Mouse (Mus musculus): Measurements from ENCODE around the gene St3gal3.

The St3gal3 gene

GRCm38 (mm10) chr4:118044510-118044909, 90.2 kb downstream of the St3gal3 start:
- DNase-seq: no peak

- no peak for DNase-seq
These were observed 91.2 kb downstream of the St3gal3 start for GRCm38 (mm10) chr4:118043331-118044002.

GRCm38 (mm10) chr4:118042671-118043320, 91.9 kb downstream of the St3gal3 start:
- no peak for DNase-seq

DNA sequence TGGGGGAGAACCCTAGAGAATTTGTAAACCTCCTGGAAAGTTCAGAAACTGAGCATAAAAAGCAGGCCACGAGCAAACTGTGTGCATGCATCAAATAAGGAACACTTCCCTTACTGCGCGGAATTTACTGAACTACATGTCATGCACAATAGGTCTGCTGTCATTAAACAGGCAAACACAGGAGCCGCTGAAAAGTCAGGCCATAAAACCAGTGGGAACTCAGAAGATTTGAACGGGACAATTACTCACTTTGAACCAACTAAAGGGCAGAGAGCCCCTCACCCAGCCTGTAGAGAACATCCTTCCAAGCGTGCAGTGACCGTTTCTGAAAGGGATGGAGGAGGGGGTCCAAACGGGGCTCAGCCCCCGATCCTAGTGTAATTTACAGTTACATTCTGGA, 93.6 kb downstream of the St3gal3 start:
- no peak for DNase-seq

DNA sequence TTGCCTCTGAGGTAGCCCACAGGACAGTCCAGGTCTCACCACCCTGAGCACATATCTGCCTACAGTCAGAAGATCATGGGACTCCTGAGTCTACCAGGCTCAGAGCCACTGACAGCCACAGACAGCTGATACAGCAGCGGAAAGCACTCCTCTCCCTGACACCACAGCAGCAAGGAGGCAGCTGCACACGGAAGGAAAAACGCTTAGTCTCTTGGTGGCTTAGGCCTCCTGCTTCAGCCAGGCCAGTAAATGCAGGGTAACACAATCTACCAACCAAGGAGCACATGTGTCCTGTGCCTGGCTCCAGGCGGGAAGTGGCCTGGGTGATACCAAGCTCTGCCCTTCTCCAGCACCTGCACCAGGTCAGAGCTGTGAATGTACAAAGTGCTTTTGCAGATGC, 94.1 kb downstream of the St3gal3 start:
- no peak for DNase-seq

DNA sequence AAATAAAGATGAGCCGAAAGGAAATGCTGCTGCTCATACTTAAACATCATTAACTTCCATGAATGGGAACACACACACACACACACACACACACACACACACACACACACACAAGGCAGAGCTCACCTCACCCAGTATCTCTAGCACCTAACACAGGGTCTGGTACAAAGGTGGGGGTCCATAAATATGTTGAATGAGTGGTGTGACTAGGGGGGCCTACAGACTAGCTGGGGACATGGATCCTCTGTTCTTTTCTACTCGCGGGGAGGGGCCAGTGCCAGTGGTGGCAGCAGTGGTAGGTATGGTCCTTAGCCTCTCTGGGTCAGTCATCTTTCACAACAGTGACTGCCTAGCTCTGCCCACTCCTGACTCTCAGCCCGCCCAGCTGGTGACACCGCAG, 94.8 kb downstream of the St3gal3 start:
- no peak for DNase-seq

- no peak for DNase-seq
These were observed 96.7 kb downstream of the St3gal3 start for GRCm38 (mm10) chr4:118038023-118038422.

DNA sequence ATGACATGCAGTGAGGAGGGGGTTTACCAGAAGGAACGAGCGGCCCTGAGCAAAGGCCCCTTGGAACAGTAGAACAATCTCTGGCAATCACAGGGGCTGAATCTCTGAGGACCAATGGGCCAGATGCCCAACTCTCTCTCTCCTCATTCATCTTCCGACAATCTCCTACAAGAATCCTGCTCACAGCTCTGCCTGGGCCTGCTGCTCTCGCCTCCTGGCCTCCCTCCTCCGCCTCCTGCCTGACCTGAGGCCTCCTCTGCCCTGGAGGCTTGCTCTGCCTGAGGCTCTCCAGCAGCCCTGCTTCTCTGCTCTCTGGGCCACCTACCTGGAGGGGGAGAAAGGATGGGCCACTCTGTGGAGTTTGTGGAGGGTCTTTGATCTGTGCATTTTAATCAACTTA, 97.3 kb downstream of the St3gal3 start:
- no peak for DNase-seq

GRCm38 (mm10) chr4:118036531-118036930, 98.2 kb downstream of the St3gal3 start:
- no peak for DNase-seq

- DNase-seq: no peak
These were observed 99.6 kb downstream of the St3gal3 start for GRCm38 (mm10) chr4:118035090-118035489.

DNA sequence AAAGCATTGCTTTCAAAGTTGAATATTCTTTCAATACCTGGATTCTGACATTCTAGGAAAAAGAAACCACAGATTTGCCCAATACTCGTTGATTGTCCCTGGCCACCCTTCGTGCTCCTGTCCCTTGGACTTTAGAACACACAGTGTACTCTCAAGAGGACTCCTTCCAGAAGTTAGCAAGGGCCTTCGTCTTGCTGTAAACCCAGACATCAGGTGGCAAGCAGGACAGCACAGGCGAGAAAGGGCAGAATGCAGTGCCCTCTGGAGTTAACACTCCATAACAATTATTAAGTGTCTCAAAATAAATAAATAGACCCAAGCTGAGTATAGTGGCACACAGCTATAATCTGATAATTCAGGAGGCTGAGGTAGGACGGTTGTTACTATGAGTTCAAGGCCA, 101.7 kb downstream of the St3gal3 start:
- DNase-seq: no peak

GRCm38 (mm10) chr4:118031776-118032170, 102.9 kb downstream of the St3gal3 start:
- no peak for DNase-seq

DNA sequence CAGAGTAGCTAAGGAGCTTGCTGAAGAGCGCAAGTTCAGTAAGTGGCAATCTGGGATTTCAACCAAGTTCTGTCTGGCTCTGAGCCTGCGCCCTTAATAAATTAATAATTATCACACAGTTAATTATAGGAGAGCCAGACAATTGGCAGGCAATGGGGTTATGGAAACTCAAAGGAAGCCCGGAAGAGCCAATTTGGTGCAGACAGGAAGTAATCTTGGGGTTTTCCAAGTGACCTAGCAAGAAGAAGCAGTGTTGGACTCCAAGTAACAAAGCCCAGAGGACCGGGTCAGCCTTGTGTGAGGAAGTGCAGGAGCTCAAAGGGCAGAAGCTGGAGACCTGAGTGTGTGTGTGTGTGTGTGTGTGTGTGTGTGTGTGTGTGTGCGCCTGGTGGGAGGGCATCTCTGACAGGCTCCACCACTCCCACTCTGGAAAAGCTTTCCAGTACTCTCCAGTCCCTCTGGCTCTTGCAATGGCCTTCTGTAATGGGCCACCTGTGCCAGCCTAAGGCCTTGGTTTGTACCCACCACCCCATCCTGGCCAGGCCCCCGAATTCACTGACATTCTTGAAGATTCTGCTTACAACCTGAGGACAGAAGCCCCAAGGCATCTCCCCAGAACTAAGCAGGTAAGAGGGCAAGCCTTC, 103.5 kb downstream of the St3gal3 start:
- peak; percentile 39 for DNase-seq

DNA sequence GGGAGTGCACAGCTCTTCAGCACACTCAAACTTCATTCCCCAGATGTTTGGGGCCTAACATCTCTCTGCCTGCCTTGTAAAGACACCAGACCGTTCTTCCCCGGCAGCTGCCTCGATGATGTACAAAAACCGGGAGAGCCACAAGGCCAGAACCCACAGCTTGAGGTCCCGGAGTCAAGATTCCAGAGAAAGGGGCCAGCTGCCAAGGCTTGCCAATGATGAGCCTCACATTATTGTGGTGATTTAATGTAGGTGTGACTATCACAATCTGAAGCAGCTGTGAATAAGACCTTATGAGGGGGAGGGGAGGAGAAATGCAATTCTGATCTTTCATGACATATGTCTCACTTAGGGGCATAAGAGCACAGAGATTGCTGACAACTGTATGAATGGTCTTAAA, 104.4 kb downstream of the St3gal3 start:
- no peak for DNase-seq

GRCm38 (mm10) chr4:118029892-118030291, 104.8 kb downstream of the St3gal3 start:
- no peak for DNase-seq

GRCm38 (mm10) chr4:118028994-118029393, 105.7 kb downstream of the St3gal3 start:
- DNase-seq: no peak

DNA sequence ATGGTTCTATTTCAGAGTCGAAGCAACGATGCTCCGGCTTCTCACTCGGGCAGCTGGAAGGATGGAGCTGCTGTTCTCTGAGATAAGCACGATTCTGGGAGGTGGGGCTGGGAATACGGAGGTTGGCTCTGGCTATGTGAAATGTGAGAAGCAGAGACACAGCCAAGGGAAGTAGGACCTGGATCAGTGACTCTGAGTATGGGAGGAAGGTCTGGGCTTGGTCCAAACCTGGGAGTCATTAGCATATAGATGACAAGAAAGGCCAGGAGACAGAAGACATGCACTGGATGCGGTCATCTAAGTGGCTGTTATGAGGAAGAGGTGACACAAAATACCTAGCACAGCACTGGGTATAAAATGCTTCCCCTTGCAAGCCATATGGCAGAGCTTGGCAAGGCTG, 108.8 kb downstream of the St3gal3 start:
- no peak for DNase-seq

DNA sequence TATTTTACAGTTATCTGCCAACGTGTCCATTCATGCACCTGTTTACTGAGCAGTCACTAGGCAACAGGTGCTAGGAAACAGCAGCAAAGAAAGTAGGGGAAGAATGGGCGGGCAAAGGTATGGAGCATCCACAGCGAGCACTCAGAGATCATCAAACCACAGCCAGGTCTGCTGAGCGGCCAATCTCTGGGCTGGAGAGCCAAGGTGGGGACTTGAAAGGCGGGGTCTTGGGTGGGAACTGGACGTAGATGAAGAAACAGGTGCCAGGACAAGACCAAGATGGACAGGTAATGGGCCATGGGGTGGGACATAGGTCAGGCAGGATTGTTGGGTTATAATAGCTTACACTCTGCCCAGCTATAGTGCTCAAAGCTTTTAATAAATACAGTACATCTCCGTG, 109.3 kb downstream of the St3gal3 start:
- DNase-seq: no peak

- peak; percentile 36 for DNase-seq
These were observed 111.9 kb downstream of the St3gal3 start for GRCm38 (mm10) chr4:118022811-118023210.

- DNase-seq: no peak
These were observed 112.3 kb downstream of the St3gal3 start for GRCm38 (mm10) chr4:118022406-118022805.

- no peak for DNase-seq
These were observed 115.1 kb downstream of the St3gal3 start for GRCm38 (mm10) chr4:118019640-118020039.

GRCm38 (mm10) chr4:118019218-118019617, 115.5 kb downstream of the St3gal3 start:
- DNase-seq: no peak

DNA sequence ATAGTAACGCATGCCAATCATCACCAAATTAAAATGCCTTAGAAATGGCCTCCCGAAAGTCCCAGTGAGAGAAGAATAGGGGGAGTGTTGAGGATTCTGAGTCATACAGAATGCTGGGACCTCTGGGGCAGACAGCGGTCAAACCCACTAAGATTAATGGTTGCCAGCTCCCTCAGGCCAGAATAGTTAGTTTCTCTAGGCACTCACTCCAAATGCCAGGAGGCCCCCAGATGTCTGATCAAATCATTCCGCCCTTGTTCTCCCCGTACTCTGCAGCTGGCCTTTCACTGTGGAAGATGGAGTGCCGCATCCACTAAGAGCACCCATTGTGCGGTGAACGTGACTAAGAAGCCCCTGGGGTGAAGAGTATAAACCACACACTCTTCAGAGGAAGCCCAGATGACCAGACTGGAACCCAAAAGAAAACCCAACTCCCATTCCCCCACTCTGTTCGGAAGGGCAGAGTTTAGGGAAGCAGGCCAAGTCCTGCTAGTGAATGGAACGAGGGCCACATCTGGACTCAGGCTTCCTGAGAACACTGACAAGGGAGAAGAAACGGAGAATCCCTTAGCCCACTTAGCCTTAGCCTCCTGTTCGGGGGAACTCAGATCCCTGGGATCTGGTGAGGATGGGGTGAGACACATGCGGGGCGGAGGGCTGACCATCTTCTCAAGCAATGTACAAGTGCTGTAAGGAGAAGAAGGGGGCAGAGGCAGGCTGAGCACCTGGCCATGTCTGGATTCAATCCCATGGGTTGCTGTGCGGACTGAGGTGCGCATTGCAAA, 117.5 kb downstream of the St3gal3 start:
- no peak for DNase-seq
